Mouse (Mus musculus) ES-E14 (cell line): ENCODE results near the gene Sebox.

Experiments used
- CHD2 ChIP-seq: IDR thresholded peaks from 2 replicates; pipeline ENCODE4 v1.6.1; 2014; ENCODE audit warnings: mild to moderate bottlenecking, low read depth, low read length, inconsistent platforms
- HCFC1 ChIP-seq: IDR thresholded peaks from 2 replicates; pipeline ENCODE4 v1.6.1; 2012; ENCODE audit warnings: low read length, inconsistent platforms, borderline replicate concordance; ENCODE audit not compliant: insufficient read depth
- MAFK ChIP-seq: IDR thresholded peaks from 2 replicates; pipeline ENCODE4 v1.6.1; 2014; ENCODE audit warnings: mild to moderate bottlenecking, low read depth, low read length, inconsistent platforms; ENCODE audit not compliant: insufficient read depth

GRCm38 (mm10) chr11:78499004-78499403 is 4.2 kb upstream of the Sebox start, which contains the start of gene Vtn:
- TF ChIP-seq MAFK (no peak), CHD2 (no peak), HCFC1 (no peak)
